Mouse (Mus musculus) thymus, adult 2 months (tissue): ENCODE measurements around the gene Sec61a2. TPM values are rescaled to one million over a fixed set of nuclear protein-coding genes. Genes with fewer than 3 reads are reported as not detected.

Experiments used
- DNase-seq: peaks from one replicate; pipeline ENCODE4 v3.0.0; 2021
- H3K27ac ChIP-seq: fragments of 200-500 bp; 2 replicates; pipeline ENCODE4 v1.5.1; 2012; ENCODE audit warnings: low read length, control low read depth; ENCODE audit not compliant: control insufficient read depth, insufficient read depth
- H3K27me3 ChIP-seq: fragments of 200-500 bp; 2 replicates; pipeline ENCODE4 v1.6.1; 2012; ENCODE audit warnings: mild to moderate bottlenecking, low read length, moderate library complexity, mixed read lengths; ENCODE audit not compliant: control insufficient read depth, insufficient read depth
- H3K36me3 ChIP-seq: fragments of 200-500 bp; 2 replicates; pipeline ENCODE4 v1.6.1; 2012; ENCODE audit warnings: mild to moderate bottlenecking, low read length, moderate library complexity; ENCODE audit not compliant: control insufficient read depth, insufficient read depth
- H3K4me1 ChIP-seq: fragments of 200-500 bp; replicated peaks from 2 replicates; pipeline ENCODE4 v1.6.1; 2012; ENCODE audit warnings: low read length; ENCODE audit not compliant: control insufficient read depth, insufficient read depth
- H3K4me3 ChIP-seq: fragments of 200-500 bp; 2 replicates; pipeline ENCODE4 v1.5.1; 2012; ENCODE audit warnings: mild to moderate bottlenecking, low read length, control low read depth, moderate library complexity; ENCODE audit not compliant: control insufficient read depth, insufficient read depth
- CTCF ChIP-seq: fragments of 200-500 bp; IDR thresholded peaks from 2 replicates; pipeline ENCODE4 v1.5.1; 2012; ENCODE audit warnings: mild to moderate bottlenecking, control low read depth, low read length, moderate library complexity, borderline replicate concordance; ENCODE audit not compliant: control insufficient read depth, poor library complexity, insufficient read depth; ENCODE audit errors: extremely low read depth
- POLR2A ChIP-seq: fragments of 200-500 bp; IDR thresholded peaks from 2 replicates; pipeline ENCODE4 v1.6.1; 2012; ENCODE audit warnings: mild to moderate bottlenecking, low read length, control low read depth, moderate library complexity; ENCODE audit not compliant: control insufficient read depth, poor library complexity, insufficient read depth; ENCODE audit errors: extremely low read depth
- WGBS: fragments of 180-500 bp; shearing (Covaris S2); methylation state at CpG from one replicate; pipeline ENCODE4 v1.1.7; 2018; 5-methylcytosine and 5-hydroxymethylcytosine counted together
- polyA plus RNA-seq: library from polyadenylated mRNA; depleted of rRNA; stranded (reverse); fragments of >200 nt; gene quantifications from 2 replicates; pipeline ENCODE4 v1.2.3, GENCODE M21; 2012

The Sec61a2 gene
- polyA plus RNA-seq, 1 experiment, result 34.0 TPM

DNA sequence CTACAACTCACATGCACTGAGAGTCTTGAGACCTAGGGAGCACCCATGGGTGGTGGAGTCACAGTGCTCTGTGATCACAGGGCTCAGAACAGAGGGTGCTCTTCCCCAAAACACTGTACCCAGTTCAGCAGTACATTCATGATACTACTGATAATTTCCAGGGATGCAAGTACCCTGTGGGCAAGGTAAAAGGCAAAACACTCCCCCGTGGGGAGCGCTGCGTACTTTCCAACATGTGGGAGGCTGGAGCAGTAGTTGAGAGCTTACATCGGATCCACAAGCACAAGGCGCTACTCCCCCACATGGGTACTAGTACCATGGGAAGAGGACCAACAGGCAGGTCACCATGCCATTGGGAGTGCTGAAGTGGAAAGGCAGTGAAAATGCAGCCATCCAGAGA is 32.2 kb upstream of the Sec61a2 start:
- H3K27ac ChIP-seq, result no peak overlapping the region
- no peaks in the 10 kb centered on the region for H3K27me3 ChIP-seq
- no peak overlapping the region for H3K4me3 ChIP-seq
- no peak for TF ChIP-seq POLR2A
- no peak for TF ChIP-seq CTCF
- no peaks in the 10 kb centered on the region for H3K36me3 ChIP-seq
- DNase-seq, result no peak
- 98% methylated on average over 5 of the region's 5 CpGs for WGBS
- no peaks in the 10 kb centered on the region for H3K4me1 ChIP-seq

DNA sequence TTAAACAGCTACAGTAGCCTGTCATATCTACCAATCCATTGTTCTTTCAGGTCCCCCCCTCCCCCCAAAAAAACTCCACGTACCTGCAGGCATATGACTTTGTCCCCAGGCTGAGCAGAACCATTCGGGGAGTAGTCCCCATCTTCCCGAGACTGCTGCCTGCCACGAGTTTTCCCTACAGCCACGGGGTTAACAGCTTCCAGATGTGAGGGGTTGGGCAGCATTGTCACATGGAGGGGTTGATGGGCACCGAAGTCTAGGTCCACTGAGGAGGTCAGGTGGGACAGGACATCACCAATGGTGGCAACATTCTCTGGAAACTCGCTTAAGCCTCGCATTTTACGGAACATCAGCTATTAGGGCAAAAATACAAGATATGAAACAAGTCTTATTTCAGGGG is 28.6 kb upstream of the Sec61a2 start:
- H3K27ac ChIP-seq, result no peak overlapping the region
- H3K4me3 ChIP-seq, result no peak overlapping the region
- H3K36me3 ChIP-seq, result no peaks in the 10 kb centered on the region
- TF ChIP-seq POLR2A, result no peak
- no peak for TF ChIP-seq CTCF
- no peak for DNase-seq
- H3K27me3 ChIP-seq, result no peaks in the 10 kb centered on the region
- H3K4me1 ChIP-seq, result no peaks in the 10 kb centered on the region
- 95% methylated on average over 9 of the region's 9 CpGs for WGBS

DNA sequence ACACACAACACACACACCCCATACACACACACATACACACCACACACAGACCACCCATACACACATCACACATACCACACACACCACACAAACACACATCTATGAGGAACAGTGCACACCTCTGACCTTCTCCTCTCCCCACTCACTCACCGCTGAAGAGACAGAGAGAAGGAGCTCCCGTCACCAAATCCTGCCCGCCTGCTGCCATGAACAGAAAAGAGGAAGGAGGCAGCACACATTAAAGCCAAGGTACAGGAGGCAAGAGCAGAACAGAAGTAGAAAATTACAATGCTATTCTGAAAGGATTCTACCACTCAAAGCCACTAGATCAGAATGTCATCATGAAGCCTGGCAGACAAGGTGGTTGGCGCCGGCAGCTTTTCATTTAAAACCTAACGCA is 27.6 kb upstream of the Sec61a2 start:
- 44% methylated on average over 6 of the region's 6 CpGs for WGBS
- no peak for DNase-seq

DNA sequence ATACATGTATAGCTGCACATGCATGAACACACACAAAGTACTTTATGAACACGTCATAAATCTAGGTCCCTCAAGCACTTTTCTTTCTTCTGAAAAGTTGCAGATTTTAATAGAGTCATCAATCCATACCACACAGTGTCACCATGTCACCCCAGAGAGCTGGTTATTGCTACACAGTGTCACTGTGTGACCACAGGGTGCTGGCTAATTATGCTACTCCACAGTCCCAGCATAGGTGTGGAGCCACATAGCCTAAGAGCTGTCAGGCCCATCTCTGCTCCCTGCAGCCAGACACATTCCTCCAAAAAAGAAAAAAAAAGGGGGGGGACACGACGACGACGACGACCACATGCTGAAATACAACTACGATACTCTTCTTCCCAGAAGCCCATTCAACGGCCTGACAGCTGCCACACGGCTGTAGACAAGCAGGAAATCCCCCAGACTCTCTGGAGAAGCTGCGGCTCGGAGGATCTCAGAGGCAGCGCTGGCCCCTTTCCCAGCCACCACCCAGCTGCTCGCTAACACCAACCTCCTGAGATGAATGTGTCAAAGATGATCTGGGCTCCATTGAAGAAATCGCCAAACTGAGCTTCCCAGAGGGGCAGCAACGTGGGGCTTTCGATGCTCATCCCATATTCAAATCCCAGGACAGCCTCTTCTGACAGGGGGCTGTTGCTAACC is 16.2 kb upstream of the Sec61a2 start:
- no peak for DNase-seq
- H3K36me3 ChIP-seq, result no peaks in the 10 kb centered on the region
- no peak overlapping the region for H3K4me3 ChIP-seq
- no peaks in the 10 kb centered on the region for H3K4me1 ChIP-seq
- TF ChIP-seq POLR2A, result no peak
- no peak for TF ChIP-seq CTCF
- no peak overlapping the region for H3K27ac ChIP-seq
- 90% methylated on average over 16 of the region's 16 CpGs for WGBS
- H3K27me3 ChIP-seq, result no peaks in the 10 kb centered on the region

More for the DNA sequence above, 27.6 kb upstream of the Sec61a2 start:
- Histone ChIP-seq H3K27ac (no peak overlapping the region), H3K4me1 (no peaks in the 10 kb centered on the region), H3K27me3 (no peaks in the 10 kb centered on the region), H3K4me3 (no peak overlapping the region), H3K36me3 (no peaks in the 10 kb centered on the region)
- TF ChIP-seq CTCF (no peak), POLR2A (no peak)

DNA sequence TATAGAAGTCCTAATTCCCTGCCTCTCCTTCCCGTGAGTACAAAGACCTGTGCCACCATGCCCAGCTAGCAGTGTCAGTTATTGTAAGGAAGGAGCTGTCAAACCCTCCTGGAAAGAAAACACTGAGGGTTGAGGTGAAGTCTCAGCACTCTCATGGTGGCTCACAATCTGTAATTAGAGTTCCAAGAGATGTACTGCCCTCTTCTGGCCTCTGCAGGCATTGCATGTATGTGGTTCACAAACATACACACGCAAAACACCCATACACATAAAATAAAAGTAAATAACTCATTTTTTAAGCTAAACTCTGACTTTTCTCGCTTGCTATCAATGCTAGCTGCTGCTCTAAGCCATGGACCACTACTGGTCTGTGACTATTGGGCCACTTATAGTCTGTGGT is 11.4 kb upstream of the Sec61a2 start:
- no peaks in the 10 kb centered on the region for H3K27me3 ChIP-seq
- no peak for TF ChIP-seq POLR2A
- H3K4me1 ChIP-seq, result no peaks in the 10 kb centered on the region
- H3K27ac ChIP-seq, result no peak overlapping the region
- H3K36me3 ChIP-seq, result no peaks in the 10 kb centered on the region
- peak; percentile 52 for DNase-seq
- no peak overlapping the region for H3K4me3 ChIP-seq
- WGBS, result 76% methylated on average over 3 of the region's 3 CpGs

DNA sequence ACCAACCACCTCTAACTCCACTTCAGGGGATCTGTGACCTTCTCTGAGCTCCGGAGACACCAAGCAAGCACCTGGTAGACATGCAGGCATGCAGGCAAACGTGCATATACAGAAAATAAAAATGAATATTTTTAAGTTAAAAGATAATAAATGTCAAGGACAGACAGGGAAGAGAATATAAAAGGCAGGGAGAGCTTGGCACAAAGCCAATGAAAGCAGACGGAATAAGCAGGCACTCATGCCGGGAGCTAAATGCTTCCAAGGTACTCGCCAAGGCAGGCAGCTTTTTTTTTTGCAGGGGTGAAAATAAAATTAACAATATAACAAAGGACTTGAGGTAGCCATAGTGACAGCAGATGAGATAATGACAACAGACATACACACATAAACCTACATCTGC is 10.9 kb upstream of the Sec61a2 start:
- H3K27me3 ChIP-seq, result no peaks in the 10 kb centered on the region
- no peak for DNase-seq
- 91% methylated on average over 5 of the region's 5 CpGs for WGBS
- H3K4me3 ChIP-seq, result no peak overlapping the region
- no peak for TF ChIP-seq POLR2A
- H3K27ac ChIP-seq, result no peak overlapping the region
- no peaks in the 10 kb centered on the region for H3K4me1 ChIP-seq
- no peaks in the 10 kb centered on the region for H3K36me3 ChIP-seq

DNA sequence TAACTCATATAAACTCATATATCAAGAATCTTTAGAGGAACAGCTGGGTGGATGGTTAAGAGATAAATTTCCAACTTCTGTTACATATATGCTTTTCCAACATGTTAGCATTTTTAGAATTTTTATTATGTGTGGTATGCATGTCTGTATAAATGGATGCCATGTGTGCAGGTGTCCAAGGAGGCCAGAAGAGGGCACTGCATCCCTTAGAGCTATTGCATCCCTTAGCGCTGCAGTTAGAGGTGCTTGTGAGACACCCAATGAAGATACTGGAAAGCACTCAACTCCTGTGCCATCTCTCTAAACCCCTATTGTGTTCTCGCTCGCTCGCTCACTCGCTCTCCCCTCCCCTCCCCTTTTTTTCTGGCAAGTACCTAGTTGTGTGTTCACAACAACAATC is 4.9 kb upstream of the Sec61a2 start:
- 82% methylated on average over 5 of the region's 5 CpGs for WGBS
- Histone ChIP-seq H3K27me3 (no peaks in the 10 kb centered on the region), H3K4me1 (no peaks in the 10 kb centered on the region), H3K27ac (no peak overlapping the region), H3K36me3 (no peaks in the 10 kb centered on the region), H3K4me3 (no peak overlapping the region)
- peak; percentile 39 for DNase-seq
- TF ChIP-seq POLR2A (no peak), CTCF (no peak)
